Mouse (Mus musculus) brain, adult 2 months (tissue): ENCODE results near the gene Shbg.

Experiments used
- DNase-seq: peaks from one replicate; pipeline ENCODE4 v3.0.0; 2011; ENCODE audit warnings: low read depth, low spot score

The Shbg gene

GRCm38 (mm10) chr11:69617805-69618204, at the start of gene Shbg:
TSS of gene Shbg (minus strand) at chr11:69617905.
- no peak for DNase-seq

- no peak for DNase-seq
These were observed 48.9 kb upstream of the Shbg start for GRCm38 (mm10) chr11:69666665-69667005.

- peak; percentile 91 for DNase-seq
These were observed 48.4 kb upstream of the Shbg start, which contains the start of gene Cd68 for GRCm38 (mm10) chr11:69665961-69666664. TSS of gene Cd68 (minus strand) at chr11:69666153.

GRCm38 (mm10) chr11:69665457-69665960, 47.8 kb upstream of the Shbg start:
- DNase-seq, result no peak

GRCm38 (mm10) chr11:69664841-69665240, 47.1 kb upstream of the Shbg start:
- no peak for DNase-seq

- DNase-seq, result peak; percentile 42
These were observed 46.1 kb upstream of the Shbg start for GRCm38 (mm10) chr11:69663795-69664194.

- no peak for DNase-seq
These were observed 45.4 kb upstream of the Shbg start for GRCm38 (mm10) chr11:69662967-69663671.

GRCm38 (mm10) chr11:69662213-69662966, 44.7 kb upstream of the Shbg start, which contains the start of gene Mpdu1:
TSS of gene Mpdu1 (minus strand) at chr11:69662642.
- peak; percentile 99 for DNase-seq

GRCm38 (mm10) chr11:69661221-69661881, 43.6 kb upstream of the Shbg start:
- no peak for DNase-seq

- no peak for DNase-seq
These were observed 39.8 kb upstream of the Shbg start for GRCm38 (mm10) chr11:69657462-69657881.

GRCm38 (mm10) chr11:69656617-69657461, 39.1 kb upstream of the Shbg start:
- DNase-seq, result peak; percentile 63

- DNase-seq, result no peak
These were observed 38.4 kb upstream of the Shbg start for GRCm38 (mm10) chr11:69656065-69656455.

- DNase-seq, result peak; percentile 88
These were observed 37.8 kb upstream of the Shbg start, which contains the start of gene Sox15 for GRCm38 (mm10) chr11:69655264-69656064. TSS of gene Sox15 (plus strand) at chr11:69655314.

- no peak for DNase-seq
These were observed 37.1 kb upstream of the Shbg start for GRCm38 (mm10) chr11:69654760-69655159.

- DNase-seq, result no peak
These were observed 35.7 kb upstream of the Shbg start for GRCm38 (mm10) chr11:69653399-69653798.

- DNase-seq, result no peak
These were observed 28.2 kb upstream of the Shbg start for GRCm38 (mm10) chr11:69645860-69646259.

- no peak for DNase-seq
These were observed 17.8 kb upstream of the Shbg start for GRCm38 (mm10) chr11:69635471-69635870.

- no peak for DNase-seq
These were observed 15.6 kb upstream of the Shbg start for GRCm38 (mm10) chr11:69633128-69633866.
